Mouse (Mus musculus): Measurements from ENCODE around the gene Hs3st4.

DNA sequence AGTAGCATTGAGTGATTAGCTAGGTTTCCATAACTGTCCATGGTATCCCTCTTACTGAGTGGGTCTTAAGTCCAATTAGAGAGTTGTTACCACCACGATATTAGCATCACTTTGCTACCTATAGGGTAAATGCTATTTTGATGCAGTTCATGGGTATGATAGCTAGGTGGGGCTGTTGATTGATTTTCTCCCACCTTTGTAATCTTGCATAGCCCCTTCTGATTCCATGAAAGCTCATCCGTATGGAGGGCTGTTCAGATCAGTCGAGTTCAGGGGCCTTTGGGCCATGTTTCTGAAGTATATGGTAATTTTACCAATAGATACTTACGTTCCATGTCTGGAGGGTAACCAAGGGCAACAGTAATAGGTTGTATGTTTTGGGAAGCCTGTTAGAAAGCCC, 400.8 kb downstream of the Hs3st4 start:
- TF ChIP-seq CTCF (IDR thresholded peaks at IDR 0.05; ENCODE audit: extremely low read depth, insufficient read depth, low read length) = peak; percentile 26; the same call in 1 of the 2 replicates
- TF ChIP-seq POLR2A (IDR thresholded peaks at IDR 0.05; ENCODE audit: extremely low read depth, insufficient read depth, low read length) = no peak
